Mouse (Mus musculus) spleen, postnatal 10 days (tissue): Measurements from ENCODE around the gene Serpina11.
"Not testable (repeated sequence)": the region's sequence is repeated elsewhere in the genome, so short reads cannot be mapped to it uniquely, and the experiment has no call there.

ENCODE experiments used
- DNase-seq, 2 experiments: peaks; one replicate each; pipeline ENCODE4 v3.0.0; 2021 to 2022; ENCODE audit warnings: low spot score in 2 of 2

Serpina11 gene

DNA sequence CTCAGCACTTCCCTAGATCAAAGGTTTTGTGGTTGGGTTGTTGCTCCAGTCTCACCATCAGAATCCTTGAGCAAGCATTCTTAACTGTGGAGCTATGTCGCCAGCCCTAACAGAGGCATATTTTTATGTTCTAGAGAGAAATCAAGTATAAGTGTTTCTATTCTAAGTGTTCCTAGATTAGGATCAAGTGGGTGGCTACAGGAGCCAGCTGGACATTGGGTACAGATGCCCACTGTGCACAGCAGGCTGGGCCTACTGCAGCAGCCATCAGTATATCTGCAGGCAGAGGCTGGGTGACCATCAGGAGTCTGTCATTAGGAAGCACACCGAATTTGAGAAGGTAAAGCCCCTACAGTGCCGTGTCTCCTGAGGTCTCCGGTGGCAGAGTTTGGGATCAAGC is 18.7 kb downstream of the Serpina11 start:
- DNase-seq, result no peak

DNA sequence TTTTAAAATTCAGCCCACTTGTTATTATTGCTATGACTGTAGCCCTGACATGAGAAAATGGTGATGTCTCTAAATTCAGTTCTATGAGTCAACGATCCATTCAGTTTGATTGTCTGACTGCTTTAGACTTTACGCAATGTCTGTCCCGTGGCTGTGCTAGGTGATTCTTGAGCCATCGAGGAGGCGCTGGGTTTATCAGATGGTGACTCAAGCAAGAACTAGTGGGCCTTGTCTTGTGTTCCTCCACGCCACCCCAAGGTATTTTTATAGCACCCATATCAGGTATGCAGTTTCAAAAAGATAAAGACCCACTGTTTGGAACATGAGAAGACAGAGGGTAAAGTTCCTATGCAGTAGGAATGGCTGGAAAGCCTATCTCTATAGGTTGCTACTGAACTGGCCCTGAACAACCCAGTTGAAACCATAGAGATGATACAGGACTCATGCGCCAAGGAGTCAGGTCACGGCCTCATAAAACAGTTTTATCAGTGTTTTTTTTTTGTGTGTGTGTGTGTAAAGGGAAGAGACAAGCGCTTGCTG is 20.1 kb downstream of the Serpina11 start:
- DNase-seq, result no peak

DNA sequence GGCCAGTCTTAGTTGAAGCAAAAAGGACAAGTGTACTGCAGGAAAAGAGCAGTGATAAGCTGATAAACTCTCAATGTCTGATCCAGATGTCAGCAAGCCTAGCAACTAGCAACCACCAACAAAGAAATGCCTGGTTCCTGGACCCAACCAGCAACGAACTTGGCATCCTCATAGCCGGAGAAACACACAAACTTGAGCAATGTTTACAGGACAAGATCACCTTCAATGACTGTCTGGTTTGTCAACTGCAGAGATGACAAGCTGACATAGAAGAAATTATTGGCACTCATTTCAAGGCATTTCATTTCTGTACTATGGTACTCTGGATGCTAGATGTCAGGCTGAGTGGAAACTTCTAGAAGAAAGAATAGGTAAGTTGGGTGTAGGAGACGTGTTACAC is 23.0 kb downstream of the Serpina11 start:
- DNase-seq, result no peak

DNA sequence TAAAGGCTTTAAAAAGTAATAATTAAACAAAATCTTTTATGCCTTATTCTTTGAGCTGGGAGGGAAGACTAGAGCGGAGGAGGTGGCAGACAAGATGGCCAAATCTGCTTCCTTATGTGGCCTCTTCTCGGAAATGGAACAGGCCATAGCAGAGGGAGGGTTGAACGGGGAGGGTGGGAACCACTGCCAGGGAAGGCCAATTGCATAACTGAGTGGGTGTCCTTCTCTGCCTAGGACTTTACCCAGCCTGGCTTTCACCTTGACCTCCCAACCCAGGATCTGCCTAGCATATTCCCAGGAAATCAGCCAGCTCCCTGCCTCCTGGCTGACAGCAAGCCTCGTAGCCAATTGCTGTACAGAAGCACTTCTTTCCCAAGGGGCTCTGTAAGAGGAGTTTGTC is 26.5 kb downstream of the Serpina11 start:
- no peak for DNase-seq

DNA sequence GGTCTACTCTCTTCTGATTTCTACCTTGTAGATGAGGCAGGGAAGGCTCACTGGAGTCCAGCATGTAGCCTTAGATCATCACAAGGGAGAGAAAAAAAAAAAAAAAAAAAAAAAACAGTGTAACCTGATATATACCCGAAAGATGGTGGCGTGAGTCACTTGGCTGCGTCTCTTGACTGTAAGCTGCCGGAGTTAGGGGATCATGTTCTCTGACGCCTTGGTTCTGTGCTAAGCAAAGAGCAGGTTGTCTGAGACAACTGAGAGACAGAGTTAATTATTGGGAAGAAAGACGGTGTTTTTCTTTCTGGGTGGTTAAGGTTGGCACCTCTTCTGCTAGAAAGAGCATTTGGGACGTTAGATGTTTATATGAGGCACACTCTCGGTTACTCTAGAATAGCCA is 26.9 kb downstream of the Serpina11 start:
- no peak for DNase-seq

DNA sequence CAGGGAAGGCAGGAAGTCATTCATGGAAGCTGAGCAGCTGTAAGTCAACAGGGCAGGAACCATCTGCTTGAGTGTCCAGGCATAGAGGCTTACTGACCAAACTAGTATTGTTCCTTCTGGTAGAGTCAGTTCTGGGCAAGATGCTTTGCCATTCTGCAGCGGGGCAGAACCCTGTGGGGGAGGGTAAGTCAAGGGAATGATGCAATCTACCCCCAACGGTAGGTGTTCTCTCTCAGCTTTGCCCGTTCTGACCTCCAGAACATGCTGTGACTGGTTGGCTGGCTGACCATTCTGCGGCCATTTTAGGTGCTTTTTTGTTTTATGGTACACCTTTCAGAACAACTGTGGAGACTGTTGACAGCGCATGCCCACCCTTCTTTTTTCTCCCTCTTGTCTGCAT is 27.4 kb downstream of the Serpina11 start:
- no peak for DNase-seq

DNA sequence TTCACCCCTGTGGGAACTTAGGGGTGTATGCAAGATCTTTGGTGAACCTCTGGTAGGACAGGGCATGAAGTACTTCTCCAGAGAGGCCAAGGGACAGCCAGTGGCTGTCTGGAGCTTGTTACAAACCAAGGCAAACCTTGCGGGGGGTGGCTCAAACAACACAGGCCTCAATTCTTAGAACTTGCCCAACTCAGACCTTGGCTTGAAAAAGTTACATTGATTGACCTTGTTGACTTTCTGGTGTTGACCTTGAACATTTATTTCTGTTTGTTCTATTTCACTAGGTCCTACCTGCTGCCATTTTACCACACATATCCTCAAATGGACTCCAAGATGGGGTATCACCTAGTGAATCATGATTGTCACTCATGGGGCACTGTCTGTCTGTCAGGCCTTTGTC is 28.0 kb downstream of the Serpina11 start:
- DNase-seq, result no peak

DNA sequence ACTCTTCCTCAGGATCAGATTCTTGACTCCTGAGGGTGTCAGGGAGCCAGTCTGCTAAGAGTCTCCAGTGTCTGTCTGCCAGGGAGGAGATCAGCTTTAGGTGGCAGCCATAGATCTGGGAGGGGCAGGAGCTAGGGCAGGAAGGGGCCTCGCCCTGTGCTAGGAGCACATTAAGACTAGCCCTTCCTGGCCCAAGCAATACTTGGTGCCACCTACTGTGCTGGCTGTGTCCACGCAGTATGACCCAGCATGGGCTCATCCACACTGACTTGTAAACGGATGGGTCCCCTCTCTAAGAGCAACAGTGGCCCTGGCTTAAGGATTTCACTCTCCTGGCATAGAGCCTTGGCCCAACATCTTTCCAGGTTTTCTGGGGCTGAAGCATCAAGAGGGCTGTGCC is 31.0 kb downstream of the Serpina11 start, which contains the start of gene Serpina1e:
TSS of gene Serpina1e (minus strand) at position 178 of the 400 bp plus-strand sequence.
- no peak for DNase-seq

DNA sequence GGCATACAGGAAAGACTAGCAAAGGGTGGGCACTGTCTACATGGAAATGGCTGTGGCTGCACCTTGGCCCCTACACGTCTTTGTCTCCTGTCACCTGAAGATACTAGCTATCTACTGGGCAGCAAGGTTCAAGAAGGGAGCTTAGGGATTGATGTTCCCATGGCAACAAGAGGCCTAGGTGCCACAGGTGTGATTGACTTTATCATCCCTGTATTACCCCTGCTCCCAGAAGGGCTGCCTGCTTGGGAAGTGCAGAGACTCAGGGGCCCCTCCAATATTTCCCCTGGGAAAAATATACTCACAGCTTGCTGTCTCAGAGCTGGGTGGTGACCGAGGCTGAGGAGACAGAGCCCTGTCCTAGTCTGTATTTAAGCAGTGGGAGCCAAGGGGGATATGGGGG is 33.2 kb downstream of the Serpina11 start:
- not testable (repeated sequence) for DNase-seq

DNA sequence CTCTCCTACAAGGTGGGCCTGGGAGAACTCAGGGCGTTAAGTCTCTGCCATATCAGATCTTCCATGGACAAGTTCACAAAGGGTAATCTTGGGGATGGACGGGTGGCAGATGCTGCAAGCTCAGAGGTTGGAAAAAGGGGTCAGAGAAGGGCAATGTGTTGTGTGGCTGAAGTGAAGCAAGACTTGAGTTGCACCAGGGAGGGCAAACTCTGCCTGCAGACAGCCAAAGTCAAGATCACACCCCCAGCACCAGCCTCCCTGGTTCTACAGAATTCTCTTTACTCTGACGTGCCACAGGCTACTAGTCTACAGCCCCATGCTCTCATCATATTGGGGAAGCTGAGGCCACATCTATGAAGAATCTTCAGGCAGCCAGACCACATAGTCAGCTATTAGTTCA is 36.8 kb downstream of the Serpina11 start:
- not testable (repeated sequence) for DNase-seq

DNA sequence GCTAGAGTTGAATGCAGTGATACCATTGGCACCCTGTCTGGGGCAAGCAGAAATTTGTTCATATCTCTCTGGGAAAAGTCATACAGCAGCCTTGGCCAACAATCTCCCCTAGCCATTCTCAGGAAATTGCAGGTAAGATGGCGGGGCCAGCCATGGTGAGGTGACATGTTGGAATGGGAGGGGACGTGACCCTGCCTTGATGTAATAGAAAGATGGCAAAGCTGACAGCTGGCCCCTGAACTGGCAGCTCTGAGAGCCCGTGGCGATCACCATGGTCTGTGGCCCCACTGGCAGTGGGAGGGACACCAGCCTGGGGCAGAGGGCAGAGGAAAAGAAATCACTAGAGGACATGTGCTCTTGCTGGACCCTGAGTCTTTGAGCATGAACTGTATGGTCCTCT is 43.5 kb downstream of the Serpina11 start:
- DNase-seq, result no peak
